Mouse (Mus musculus) small intestine, adult 2 months (tissue): ENCODE data around the gene Slc30a9. TPM values are rescaled to one million over a fixed set of nuclear protein-coding genes. Genes with fewer than 3 reads are reported as not detected.

Experiments used
- H3K27ac ChIP-seq: fragments of 200-500 bp; 2 replicates; pipeline ENCODE4 v1.5.1; 2012; ENCODE audit warnings: low read depth, low read length, control low read depth, inconsistent platforms; ENCODE audit not compliant: insufficient read depth
- H3K27me3 ChIP-seq: fragments of 200-500 bp; 2 replicates; pipeline ENCODE4 v1.6.1; 2012; ENCODE audit warnings: mild to moderate bottlenecking, moderate library complexity, low read length, inconsistent platforms; ENCODE audit not compliant: control insufficient read depth, insufficient read depth
- H3K36me3 ChIP-seq: fragments of 200-500 bp; 2 replicates; pipeline ENCODE4 v1.6.1; 2012; ENCODE audit warnings: mild to moderate bottlenecking, low read length, control low read depth, inconsistent platforms; ENCODE audit not compliant: control insufficient read depth, insufficient read depth
- H3K4me1 ChIP-seq: fragments of 200-500 bp; 2 replicates; pipeline ENCODE4 v1.6.1; 2012; ENCODE audit warnings: low read length, inconsistent platforms, mixed read lengths; ENCODE audit not compliant: control insufficient read depth, insufficient read depth, insufficient read length
- H3K4me3 ChIP-seq: fragments of 200-500 bp; 2 replicates; pipeline ENCODE4 v1.5.1; 2012; ENCODE audit warnings: low read depth, mild to moderate bottlenecking, control low read depth, inconsistent platforms, low read length, moderate library complexity
- CTCF ChIP-seq: fragments of 200-500 bp; IDR thresholded peaks from 2 replicates; pipeline ENCODE4 v1.5.1; 2012; ENCODE audit warnings: low read depth, mild to moderate bottlenecking, control low read depth, inconsistent platforms, low read length, moderate library complexity, mixed read lengths; ENCODE audit not compliant: insufficient replicate concordance, insufficient read length; ENCODE audit errors: extremely low read depth
- POLR2A ChIP-seq: fragments of 200-500 bp; IDR thresholded peaks from 2 replicates; pipeline ENCODE4 v1.6.1; 2012; ENCODE audit warnings: low read depth, mild to moderate bottlenecking, control low read depth, inconsistent platforms, low read length, moderate library complexity
- WGBS: fragments of 180-500 bp; shearing (Covaris S2); methylation state at CpG from one replicate; pipeline ENCODE4 v1.1.7; 2018; 5-methylcytosine and 5-hydroxymethylcytosine counted together
- polyA plus RNA-seq: library from polyadenylated mRNA; depleted of rRNA; stranded (reverse); fragments of >200 nt; gene quantifications from 2 replicates; pipeline ENCODE4 v1.2.3, GENCODE M21; 2012

Slc30a9 gene
- polyA plus RNA-seq, 1 experiment, result 13.7 TPM

DNA sequence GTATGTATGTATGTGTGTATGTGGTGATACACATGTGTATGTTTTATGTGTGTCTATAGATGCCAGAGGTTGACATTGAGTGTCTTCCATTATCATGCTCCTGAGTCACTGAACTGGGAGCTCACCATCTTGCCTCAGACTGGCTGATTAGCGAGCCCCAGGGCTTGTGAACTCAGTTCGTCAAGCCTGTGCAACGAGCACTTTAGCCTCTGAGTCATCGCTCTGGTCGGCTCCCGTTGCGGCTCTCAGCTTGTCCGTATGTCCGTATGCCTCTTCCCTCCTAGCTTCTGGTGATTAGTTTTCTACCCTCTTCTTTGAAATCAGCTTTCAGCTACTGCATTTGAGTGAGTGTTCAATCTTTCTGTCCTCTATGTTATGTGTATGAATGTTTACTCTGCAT lies 27.3 kb upstream of the Slc30a9 start:
- H3K36me3 ChIP-seq, result peaks cover 14% of the 10 kb centered on the region
- no peaks in the 10 kb centered on the region for H3K4me1 ChIP-seq
- no peaks in the 10 kb centered on the region for H3K27me3 ChIP-seq
- TF ChIP-seq CTCF (no peak), POLR2A (no peak)
- H3K4me3 ChIP-seq, result no peak overlapping the region
- 76% methylated on average over 9 of the region's 9 CpGs for WGBS
- H3K27ac ChIP-seq, result no peak overlapping the region

DNA sequence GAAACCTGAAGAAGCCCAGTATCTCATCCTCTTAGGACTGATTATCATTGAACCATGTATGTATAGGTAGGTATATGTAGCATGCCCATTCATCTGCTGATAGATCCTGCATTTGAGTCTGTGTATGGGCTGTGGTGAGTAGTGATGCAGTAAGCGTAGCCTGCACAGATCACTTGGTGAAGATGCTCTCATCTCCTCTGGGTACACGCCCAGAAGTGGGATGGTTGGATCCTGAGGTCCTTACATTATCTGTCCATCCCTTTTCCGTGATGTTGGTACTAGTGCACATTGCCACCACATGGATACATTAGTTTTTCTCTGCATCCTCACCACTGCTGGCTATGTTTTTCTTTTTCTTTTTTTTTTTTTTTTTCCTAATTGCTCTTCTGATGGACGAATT lies 26.9 kb upstream of the Slc30a9 start:
- WGBS, result 92% methylated on average over 4 of the region's 4 CpGs
- Histone ChIP-seq H3K27me3 (no peaks in the 10 kb centered on the region), H3K27ac (no peak overlapping the region), H3K4me1 (no peaks in the 10 kb centered on the region), H3K36me3 (peaks cover 18% of the 10 kb centered on the region), H3K4me3 (no peak overlapping the region)
- TF ChIP-seq CTCF (no peak), POLR2A (no peak)

GRCm38 (mm10) chr5:67280400-67280799 lies 26.4 kb upstream of the Slc30a9 start:
- Histone ChIP-seq H3K4me1 (no peaks in the 10 kb centered on the region), H3K27ac (no peak overlapping the region), H3K4me3 (no peak overlapping the region), H3K36me3 (peaks cover 22% of the 10 kb centered on the region), H3K27me3 (no peaks in the 10 kb centered on the region)
- WGBS, result 95% methylated on average over 4 of the region's 4 CpGs
- no peak for TF ChIP-seq CTCF
- TF ChIP-seq POLR2A, result no peak

DNA sequence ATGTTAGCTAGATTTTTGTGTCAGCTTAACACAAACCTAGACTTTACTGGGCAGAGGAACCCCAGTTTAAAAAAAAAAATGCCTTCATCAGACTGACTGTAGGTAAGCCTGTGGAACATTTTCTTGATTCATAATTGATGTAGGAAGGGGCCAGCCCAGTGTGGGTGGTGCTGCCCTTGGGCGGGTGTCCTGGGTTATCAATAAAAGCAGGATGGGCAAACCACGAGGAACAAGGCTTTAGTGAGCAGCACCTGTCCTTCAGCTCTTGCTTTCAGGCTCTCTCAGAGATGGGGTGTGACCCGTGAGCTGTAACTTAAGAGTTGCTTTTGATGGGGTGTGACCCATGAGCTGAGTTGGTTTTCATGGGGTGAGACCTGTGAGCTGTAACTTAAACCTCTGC lies 11.7 kb upstream of the Slc30a9 start:
- H3K27ac ChIP-seq, result no peak overlapping the region
- no peak overlapping the region for H3K4me3 ChIP-seq
- TF ChIP-seq POLR2A (no peak), CTCF (no peak)
- WGBS, result 48% methylated on average over 3 of the region's 3 CpGs
- H3K4me1 ChIP-seq, result no peaks in the 10 kb centered on the region
- no peaks in the 10 kb centered on the region for H3K27me3 ChIP-seq
- peaks cover 16% of the 10 kb centered on the region for H3K36me3 ChIP-seq

DNA sequence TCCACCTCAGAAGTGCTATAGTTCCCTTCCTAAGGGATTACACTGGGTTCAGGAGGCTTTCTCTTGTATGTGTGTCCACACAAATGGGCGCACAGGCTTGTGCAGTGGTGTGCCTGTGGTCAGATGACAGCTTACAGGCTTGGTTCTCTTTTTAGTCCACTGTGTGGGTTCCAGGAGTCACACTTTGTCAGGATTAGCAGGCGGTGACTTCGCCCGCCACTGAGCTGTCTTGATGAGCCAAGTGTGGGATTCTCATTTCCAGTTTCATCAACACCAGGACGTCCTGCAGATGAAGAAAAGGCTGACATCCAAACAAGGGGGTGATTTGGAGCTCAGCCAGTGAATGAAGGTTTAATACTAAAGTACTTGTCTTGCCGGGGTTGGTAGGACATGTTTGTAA lies 11.1 kb upstream of the Slc30a9 start:
- no peak overlapping the region for H3K27ac ChIP-seq
- H3K4me1 ChIP-seq, result no peaks in the 10 kb centered on the region
- WGBS, result 72% methylated on average over 6 of the region's 6 CpGs
- TF ChIP-seq POLR2A (no peak), CTCF (no peak)
- H3K36me3 ChIP-seq, result peaks cover 13% of the 10 kb centered on the region
- no peaks in the 10 kb centered on the region for H3K27me3 ChIP-seq
- no peak overlapping the region for H3K4me3 ChIP-seq

- no peaks in the 10 kb centered on the region for H3K27me3 ChIP-seq
- no peaks in the 10 kb centered on the region for H3K4me1 ChIP-seq
- WGBS, result 98% methylated on average over 1 of the region's 1 CpGs
- H3K4me3 ChIP-seq, result no peak overlapping the region
- no peak overlapping the region for H3K27ac ChIP-seq
- H3K36me3 ChIP-seq, result peaks cover 13% of the 10 kb centered on the region
- TF ChIP-seq POLR2A (no peak), CTCF (no peak)
Measured at GRCm38 (mm10) chr5:67296171-67296570, 10.6 kb upstream of the Slc30a9 start.

DNA sequence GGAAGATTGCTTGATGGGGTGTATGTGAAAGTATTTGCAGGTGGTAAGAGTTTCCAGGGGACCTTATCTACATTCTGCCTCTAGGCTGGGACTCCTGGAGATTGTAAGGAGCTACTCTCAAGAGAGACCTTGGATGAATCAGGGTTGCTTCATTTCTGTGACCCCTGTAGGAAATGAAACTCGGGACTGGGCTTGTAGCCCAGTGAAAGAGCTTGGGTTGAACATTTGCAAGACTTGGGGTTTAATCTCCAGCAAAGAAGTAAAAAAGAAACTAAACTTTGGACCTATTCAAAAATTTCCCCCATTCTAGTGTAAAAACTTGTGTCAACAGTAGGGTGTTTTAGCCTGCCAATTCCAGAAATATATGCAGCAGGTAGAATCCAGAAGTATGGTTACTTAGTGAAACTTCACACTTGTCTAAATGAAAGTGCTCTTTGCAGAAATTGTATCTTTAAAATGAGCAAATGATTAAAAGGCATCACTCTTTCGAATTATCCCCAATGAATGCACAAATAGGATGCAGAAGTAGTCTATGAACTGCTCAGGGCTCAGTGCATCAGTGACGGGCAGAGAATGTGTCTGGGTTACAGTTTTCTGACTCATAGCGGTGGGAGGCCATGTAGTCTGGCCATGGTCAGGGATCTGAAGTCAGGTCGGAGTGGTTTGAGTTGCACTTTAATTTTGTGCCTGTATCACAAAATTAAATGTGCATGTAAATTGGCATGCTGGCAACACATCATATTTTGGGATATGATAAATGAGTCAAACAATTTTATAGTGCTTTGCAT lies 9.5 kb upstream of the Slc30a9 start:
- H3K27ac ChIP-seq, result no peak overlapping the region
- H3K36me3 ChIP-seq, result peaks cover 11% of the 10 kb centered on the region
- H3K4me3 ChIP-seq, result no peak overlapping the region
- WGBS, result 78% methylated on average over 5 of the region's 5 CpGs
- no peaks in the 10 kb centered on the region for H3K27me3 ChIP-seq
- TF ChIP-seq CTCF (no peak), POLR2A (no peak)
- H3K4me1 ChIP-seq, result no peaks in the 10 kb centered on the region
